Mouse (Mus musculus) limb, embryonic 15.5 days (tissue): Measurements from ENCODE around the gene Fam170b. TPM values are rescaled to one million over a fixed set of nuclear protein-coding genes. Genes with fewer than 3 reads are reported as not detected.
A peak's percentile ranks its signal among the peaks of the same experiment; 100 is the strongest.

Experiments
- ATAC-seq: fragments of 200-750 bp; cut with Nextera tagmentation; 2 replicates; pipeline ENCODE4 v1.8.0; 2017; ENCODE audit warnings: low read depth, moderate TSS enrichment; ENCODE audit not compliant: insufficient number of reproducible peaks, low FRiP score, low TSS enrichment
- H3K27ac ChIP-seq: fragments of 300-500 bp; sonication (generic); 2 replicates; pipeline ENCODE4 v1.5.1; 2015; ENCODE audit warnings: moderate library complexity, mild to moderate bottlenecking, inconsistent platforms
- H3K27me3 ChIP-seq: fragments of 300-500 bp; sonication (generic); 2 replicates; pipeline ENCODE4 v1.6.1; 2015; ENCODE audit warnings: inconsistent platforms
- H3K36me3 ChIP-seq: fragments of 300-500 bp; sonication (generic); 2 replicates; pipeline ENCODE4 v1.6.1; 2015; ENCODE audit warnings: inconsistent platforms
- H3K4me1 ChIP-seq: fragments of 300-500 bp; sonication (generic); 2 replicates; pipeline ENCODE4 v1.6.1; 2015; ENCODE audit warnings: inconsistent platforms
- H3K4me2 ChIP-seq: fragments of 300-500 bp; sonication (generic); 2 replicates; pipeline ENCODE4 v1.6.1; 2015; ENCODE audit warnings: mild to moderate bottlenecking, inconsistent platforms
- H3K4me3 ChIP-seq: fragments of 300-500 bp; sonication (generic); 2 replicates; pipeline ENCODE4 v1.5.1; 2015; ENCODE audit warnings: mild to moderate bottlenecking, inconsistent platforms
- H3K9ac ChIP-seq: fragments of 300-500 bp; sonication (generic); 2 replicates; pipeline ENCODE4 v1.6.1; 2015; ENCODE audit warnings: inconsistent platforms
- H3K9me3 ChIP-seq: fragments of 300-500 bp; sonication (generic); 2 replicates; pipeline ENCODE4 v1.6.1; 2016; ENCODE audit warnings: inconsistent platforms
- WGBS: fragments of 180-500 bp; shearing (Covaris S2); methylation state at CpG from one replicate; pipeline ENCODE4 v1.1.7; 2015; 5-methylcytosine and 5-hydroxymethylcytosine counted together
- polyA plus RNA-seq: library from polyadenylated mRNA; unstranded; fragments of >200 nt; fragmentation: Nextera tagmentation; extraction: Ambion mirVana; gene quantifications from 2 replicates; pipeline ENCODE4 v1.2.1, GENCODE M21; 2015

Gene Fam170b
- polyA plus RNA-seq, 1 experiment from 2014 or later = not detected

DNA sequence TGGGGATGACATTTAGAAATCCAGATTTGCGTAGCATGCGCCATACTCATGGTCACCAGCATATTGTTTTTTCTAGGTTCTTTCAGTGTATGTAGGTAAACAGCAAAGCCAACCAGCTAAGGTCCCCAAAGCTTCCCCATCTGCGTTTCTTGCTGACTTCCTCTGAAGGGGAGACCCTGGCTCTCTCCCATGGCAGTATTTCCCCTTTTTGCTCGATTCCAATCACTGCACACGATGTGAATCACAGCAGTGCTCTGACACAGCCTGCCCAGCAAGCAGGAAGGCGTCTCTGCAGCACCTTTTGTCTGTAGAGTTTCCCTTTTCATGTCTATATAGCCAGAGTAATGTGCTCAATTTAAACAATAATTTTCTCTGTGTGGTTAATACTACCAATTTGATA is 21.3 kb upstream of the Fam170b start:
- Histone ChIP-seq H3K9me3 (no peaks in the 10 kb centered on the region), H3K4me3 (no peak overlapping the region), H3K27ac (no peak overlapping the region), H3K36me3 (no peaks in the 10 kb centered on the region), H3K4me2 (no peak overlapping the region), H3K27me3 (no peaks in the 10 kb centered on the region), H3K9ac (no peak overlapping the region), H3K4me1 (0 out of 2 replicates have a peak, but pooled peaks cover 2% of the 10 kb centered on the region)
- ATAC-seq = no peak
- 67% methylated on average over 6 of the region's 6 CpGs for WGBS

DNA sequence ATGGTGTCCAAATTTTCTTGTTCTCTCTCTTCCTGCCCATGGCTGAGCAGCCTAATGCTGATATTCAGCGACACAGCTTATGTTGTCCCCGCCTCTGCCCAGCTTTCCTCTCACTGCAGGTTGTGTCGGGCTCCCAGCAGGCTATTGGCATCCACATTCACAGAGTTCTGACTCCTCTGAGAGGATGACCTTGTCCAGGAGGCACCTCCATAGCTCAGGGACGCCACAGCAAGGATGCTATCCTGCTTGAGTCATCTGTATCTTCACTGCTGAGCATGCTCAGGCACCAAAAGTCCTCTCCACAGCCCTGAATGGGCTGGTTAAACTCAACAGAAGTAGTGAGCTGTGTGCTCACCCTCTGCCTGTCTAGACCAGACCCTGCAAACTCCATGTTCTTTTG is 18.8 kb upstream of the Fam170b start:
- Histone ChIP-seq H3K36me3 (no peaks in the 10 kb centered on the region), H3K27ac (no peak overlapping the region), H3K9me3 (no peaks in the 10 kb centered on the region), H3K4me3 (no peak overlapping the region), H3K4me1 (0 out of 2 replicates have a peak, but pooled peaks cover 10% of the 10 kb centered on the region), H3K4me2 (no peak overlapping the region), H3K27me3 (no peaks in the 10 kb centered on the region), H3K9ac (no peak overlapping the region)
- no peak for ATAC-seq
- 77% methylated on average over 4 of the region's 4 CpGs for WGBS

DNA sequence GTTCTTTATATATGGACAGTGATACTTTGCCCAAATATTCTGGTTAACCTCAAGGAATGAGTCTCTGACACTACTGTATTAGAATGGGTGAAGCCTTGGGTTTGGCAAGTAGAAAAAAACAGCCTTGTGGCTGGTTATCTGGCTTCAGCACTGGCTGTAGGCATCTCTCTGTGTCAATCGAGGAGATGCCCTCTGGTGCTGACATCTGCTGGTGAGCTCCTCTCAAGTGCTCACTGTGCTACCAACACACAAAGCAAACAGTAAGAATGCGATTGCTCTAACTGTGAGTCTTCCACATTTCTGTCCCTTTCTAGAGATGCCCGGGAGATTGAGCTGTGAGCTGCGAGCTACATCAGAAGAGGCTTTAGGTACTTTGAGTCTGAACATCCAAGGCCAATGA is 17.2 kb upstream of the Fam170b start:
- Histone ChIP-seq H3K9me3 (no peaks in the 10 kb centered on the region), H3K9ac (no peak overlapping the region), H3K27ac (no peak overlapping the region), H3K4me2 (no peak overlapping the region), H3K4me3 (no peak overlapping the region), H3K36me3 (no peaks in the 10 kb centered on the region), H3K27me3 (no peaks in the 10 kb centered on the region), H3K4me1 (0 out of 2 replicates have a peak, but pooled peaks cover 10% of the 10 kb centered on the region)
- 72% methylated on average over 4 of the region's 4 CpGs for WGBS
- no peak for ATAC-seq

DNA sequence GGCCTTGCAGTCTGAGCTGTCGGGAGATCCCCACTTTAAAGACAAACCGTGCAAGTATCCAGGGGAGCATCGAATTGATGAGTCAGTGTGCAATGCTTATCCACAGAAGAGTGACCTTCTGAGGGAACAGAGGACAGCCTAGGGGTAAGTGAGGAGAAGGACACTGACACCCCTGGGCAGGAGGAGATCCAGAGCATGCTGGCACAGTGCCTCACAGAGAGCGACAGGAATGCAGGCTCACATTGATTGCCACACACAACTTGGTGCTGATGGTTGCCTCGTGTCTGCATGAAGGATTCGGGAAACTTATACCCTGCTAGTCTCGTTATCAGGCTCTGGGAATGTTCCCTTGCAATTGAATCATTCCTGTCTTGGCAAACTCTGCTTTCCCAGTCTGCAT is 16.5 kb upstream of the Fam170b start:
- Histone ChIP-seq H3K4me1 (0 out of 2 replicates have a peak, but pooled peaks cover 10% of the 10 kb centered on the region), H3K27ac (no peak overlapping the region), H3K27me3 (no peaks in the 10 kb centered on the region), H3K4me3 (no peak overlapping the region), H3K4me2 (no peak overlapping the region), H3K9me3 (no peaks in the 10 kb centered on the region), H3K36me3 (no peaks in the 10 kb centered on the region), H3K9ac (no peak overlapping the region)
- WGBS = 49% methylated on average over 7 of the region's 7 CpGs
- ATAC-seq = no peak

DNA sequence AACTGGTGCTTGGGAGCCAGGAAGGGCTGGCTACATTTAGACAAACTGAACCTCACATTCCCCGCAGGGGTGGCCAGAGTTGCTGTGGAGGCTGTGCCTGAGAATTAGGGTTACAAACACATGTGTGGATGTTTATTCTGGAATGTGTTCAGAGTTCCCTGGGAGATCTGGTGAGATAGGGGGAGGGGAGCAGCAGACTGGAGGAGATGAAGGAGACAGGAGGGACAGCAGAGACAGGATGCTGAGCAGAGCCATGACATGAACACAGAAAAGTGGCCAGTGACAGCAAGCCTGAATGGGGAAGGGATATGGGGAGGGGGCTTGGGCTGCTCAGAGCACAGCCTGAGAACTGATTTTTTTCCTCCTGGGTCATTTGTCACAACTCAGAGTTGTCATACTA is 14.5 kb upstream of the Fam170b start:
- Histone ChIP-seq H3K36me3 (no peaks in the 10 kb centered on the region), H3K27me3 (no peaks in the 10 kb centered on the region), H3K27ac (no peak overlapping the region), H3K9ac (no peak overlapping the region), H3K4me2 (no peak overlapping the region), H3K4me3 (no peak overlapping the region), H3K4me1 (peaks cover 12% of the 10 kb centered on the region; the same call in 1 of the 2 replicates), H3K9me3 (no peaks in the 10 kb centered on the region)
- 32% methylated on average over 1 of the region's 1 CpGs for WGBS
- no peak for ATAC-seq

DNA sequence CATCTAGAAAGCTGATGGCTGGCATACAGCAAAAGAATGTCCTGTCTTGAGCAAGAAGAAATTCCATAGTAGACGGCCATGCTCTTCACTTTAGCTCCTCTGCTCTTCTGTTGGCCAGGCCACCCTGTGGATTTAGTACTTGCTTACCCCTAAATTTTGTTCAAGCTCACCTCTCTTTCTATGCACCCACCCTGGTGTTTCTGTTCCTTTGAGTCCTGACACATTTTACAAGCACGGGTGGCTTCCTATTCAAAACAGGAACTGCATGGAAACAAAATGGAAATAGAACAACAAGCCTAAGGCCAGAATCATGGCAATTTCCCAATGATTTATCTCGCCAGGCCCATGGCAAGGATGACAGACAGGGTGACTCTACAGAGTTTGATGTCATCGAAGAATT is 10.9 kb upstream of the Fam170b start:
- Histone ChIP-seq H3K4me2 (no peak overlapping the region), H3K27ac (no peak overlapping the region), H3K9me3 (no peaks in the 10 kb centered on the region), H3K4me1 (peaks cover 35% of the 10 kb centered on the region), H3K36me3 (no peaks in the 10 kb centered on the region), H3K9ac (no peak overlapping the region), H3K27me3 (no peaks in the 10 kb centered on the region), H3K4me3 (no peak overlapping the region)
- 80% methylated on average over 4 of the region's 4 CpGs for WGBS
- no peak for ATAC-seq

DNA sequence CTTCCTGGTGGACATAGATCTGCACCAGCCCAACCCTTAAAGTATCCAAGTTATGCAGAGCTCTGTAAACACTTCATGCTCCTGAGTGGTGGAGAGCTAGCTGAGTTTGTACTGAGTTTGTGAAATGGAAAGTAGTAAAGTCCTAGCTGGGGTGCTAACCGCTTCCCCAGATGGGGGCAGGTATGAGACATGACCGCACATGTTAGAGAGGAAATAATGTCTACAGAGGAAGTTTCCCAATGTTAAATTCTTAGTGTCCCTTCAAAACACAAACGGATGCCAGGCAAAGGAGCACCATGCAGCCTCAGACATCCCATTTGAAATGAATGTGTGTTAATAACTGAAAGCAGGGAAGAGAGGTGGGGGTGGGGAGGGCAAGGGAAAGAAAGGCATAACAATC is 9.9 kb upstream of the Fam170b start:
- Histone ChIP-seq H3K4me2 (no peak overlapping the region), H3K4me1 (peaks cover 44% of the 10 kb centered on the region), H3K9ac (no peak overlapping the region), H3K27ac (no peak overlapping the region), H3K36me3 (no peaks in the 10 kb centered on the region), H3K27me3 (no peaks in the 10 kb centered on the region), H3K4me3 (no peak overlapping the region), H3K9me3 (no peaks in the 10 kb centered on the region)
- 69% methylated on average over 3 of the region's 3 CpGs for WGBS
- ATAC-seq = no peak

DNA sequence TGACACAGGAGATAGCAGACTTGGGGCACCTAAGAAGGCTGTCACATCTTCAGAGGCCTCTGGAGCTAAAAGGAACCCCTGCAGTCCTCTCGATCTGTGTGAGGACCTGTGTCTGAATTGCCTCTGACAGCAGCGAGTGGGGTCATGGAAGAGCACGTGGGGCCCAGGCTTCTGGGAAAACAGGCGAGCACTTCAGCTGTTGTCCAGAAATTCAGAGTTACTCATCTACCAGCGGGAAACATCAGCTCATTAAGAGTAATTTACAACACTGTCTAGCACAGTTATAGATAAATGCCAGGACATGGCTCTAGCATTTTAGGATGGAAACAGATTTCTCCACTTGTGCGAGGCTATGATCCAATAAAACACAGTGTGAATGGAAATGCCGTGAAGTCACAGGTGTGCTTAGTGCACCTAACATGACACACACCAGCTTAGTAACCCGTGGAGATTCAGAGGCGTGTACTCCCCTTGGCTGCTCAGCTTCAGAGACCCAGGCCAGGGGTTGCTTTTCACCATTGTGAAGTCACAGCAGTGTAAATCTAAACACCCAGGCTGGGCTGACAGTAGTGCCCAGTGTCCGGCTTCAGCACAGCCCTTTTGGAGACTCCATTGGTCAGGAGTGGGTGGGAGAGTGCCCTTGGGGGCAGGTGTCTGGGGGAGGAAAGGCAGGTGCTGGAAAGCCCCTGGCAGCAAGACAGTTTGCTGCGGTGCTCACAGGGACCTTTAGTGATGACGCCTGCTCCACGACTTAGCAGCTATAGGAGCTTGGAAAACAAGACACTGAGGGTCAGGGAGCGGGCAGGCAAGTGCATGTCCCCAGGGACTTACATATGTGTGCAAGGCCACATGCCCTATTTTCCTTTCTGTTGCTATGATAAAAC is 9.3 kb upstream of the Fam170b start:
- no peak overlapping the region for H3K4me2 ChIP-seq
- no peaks in the 10 kb centered on the region for H3K36me3 ChIP-seq
- H3K9me3 ChIP-seq = no peaks in the 10 kb centered on the region
- 42% methylated on average over 14 of the region's 14 CpGs for WGBS
- ATAC-seq = no peak
- no peak overlapping the region for H3K27ac ChIP-seq
- no peak overlapping the region for H3K4me3 ChIP-seq
- H3K27me3 ChIP-seq = no peaks in the 10 kb centered on the region
- no peak overlapping the region for H3K9ac ChIP-seq
- H3K4me1 ChIP-seq = peaks cover 39% of the 10 kb centered on the region

DNA sequence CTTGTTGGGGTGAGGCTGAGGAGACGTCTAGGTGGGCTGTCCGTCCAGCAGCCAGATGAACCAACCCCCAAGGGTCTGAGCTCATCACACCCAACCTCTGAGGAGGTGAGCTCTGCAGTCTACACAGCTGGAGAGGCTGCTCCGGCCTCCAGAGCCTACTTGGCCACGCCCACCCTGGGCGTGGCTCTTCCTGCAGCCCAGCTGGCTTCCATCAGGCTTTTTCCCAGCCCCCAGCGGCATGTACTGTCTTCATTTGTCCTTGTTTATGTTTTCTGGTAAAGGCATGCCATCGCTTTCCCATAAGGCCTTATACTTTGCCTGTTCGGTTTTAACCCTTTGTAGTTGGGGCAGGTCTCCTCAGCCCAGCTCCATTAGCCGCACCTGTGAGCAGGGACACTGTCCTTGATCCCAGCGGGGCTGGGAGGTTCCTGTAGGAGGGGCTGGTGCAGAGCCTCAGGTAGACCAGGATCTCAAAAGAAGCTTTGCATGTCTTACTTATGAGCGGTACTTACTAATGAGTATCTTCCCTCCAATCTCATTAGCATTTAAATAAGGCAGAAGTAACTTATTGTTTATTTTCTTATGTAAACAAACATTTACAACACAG is 8.2 kb upstream of the Fam170b start:
- H3K4me3 ChIP-seq = no peak overlapping the region
- no peaks in the 10 kb centered on the region for H3K9me3 ChIP-seq
- H3K36me3 ChIP-seq = no peaks in the 10 kb centered on the region
- no peaks in the 10 kb centered on the region for H3K27me3 ChIP-seq
- no peak overlapping the region for H3K9ac ChIP-seq
- H3K4me2 ChIP-seq = no peak overlapping the region
- 5% methylated on average over 11 of the region's 11 CpGs for WGBS
- no peak; the same call in 1 of the 2 replicates for ATAC-seq
- H3K4me1 ChIP-seq = peaks cover 39% of the 10 kb centered on the region
- H3K27ac ChIP-seq = no peak overlapping the region

DNA sequence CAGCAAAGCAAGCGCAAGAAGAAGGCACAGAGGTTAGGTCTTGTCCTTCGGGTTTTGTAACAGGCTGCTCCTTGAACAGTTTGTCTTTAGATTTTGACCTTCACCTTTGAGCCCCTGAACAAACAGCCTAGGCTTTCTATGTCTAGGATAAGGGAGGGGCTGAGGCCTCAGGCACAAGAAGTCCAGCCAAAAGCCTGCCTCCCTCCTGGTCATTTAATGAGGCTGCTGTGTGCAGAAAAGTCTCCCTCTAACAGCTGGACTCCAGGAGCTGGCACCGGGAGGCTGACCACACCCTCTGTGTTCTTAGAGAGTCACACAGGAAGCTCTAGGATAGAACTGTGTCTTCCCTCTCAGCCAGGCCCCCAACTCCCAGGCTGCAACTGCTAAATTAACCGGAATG is 6.6 kb upstream of the Fam170b start:
- H3K4me3 ChIP-seq = no peak overlapping the region
- no peak overlapping the region for H3K9ac ChIP-seq
- no peak overlapping the region for H3K4me2 ChIP-seq
- peaks cover 39% of the 10 kb centered on the region for H3K4me1 ChIP-seq
- 56% methylated on average over 4 of the region's 4 CpGs for WGBS
- no peaks in the 10 kb centered on the region for H3K9me3 ChIP-seq
- peak overlapping the region; percentile 83 for H3K27ac ChIP-seq
- no peaks in the 10 kb centered on the region for H3K36me3 ChIP-seq
- H3K27me3 ChIP-seq = no peaks in the 10 kb centered on the region
- ATAC-seq = no peak; the same call in 1 of the 2 replicates

DNA sequence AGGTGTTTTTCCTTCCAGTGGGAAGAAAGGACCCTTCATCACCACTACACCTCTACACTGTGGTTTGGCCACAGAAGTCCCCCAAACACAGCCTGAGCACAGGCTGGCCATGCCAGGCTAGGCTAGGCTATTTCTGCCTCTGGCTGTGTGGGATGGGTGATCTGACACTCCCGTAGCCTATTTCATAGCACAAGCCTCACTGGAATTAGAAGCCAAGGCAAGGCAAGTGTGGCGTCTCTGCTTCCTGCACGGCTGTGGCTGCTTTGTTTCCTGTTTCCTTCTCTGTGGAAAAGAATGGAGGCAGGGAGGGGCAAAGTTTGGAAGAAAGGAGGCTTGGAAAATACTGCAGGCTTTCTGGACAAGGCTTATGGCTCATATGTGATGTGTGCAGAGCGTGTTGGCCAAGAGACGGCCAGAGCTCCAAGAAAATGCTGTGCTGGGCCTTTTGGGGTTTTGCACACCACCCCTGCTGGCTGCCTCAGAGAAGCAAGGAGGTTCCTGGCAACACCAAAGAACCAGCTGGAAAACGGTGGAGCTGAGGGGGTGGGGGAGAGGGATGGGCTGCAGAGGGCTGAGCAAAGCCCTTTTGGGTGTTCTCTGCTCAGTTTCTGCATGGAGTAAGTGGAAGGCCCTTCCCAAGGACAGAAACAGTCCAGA is 5.6 kb upstream of the Fam170b start:
- Histone ChIP-seq H3K27ac (peak overlapping the region; percentile 83), H3K27me3 (no peaks in the 10 kb centered on the region), H3K36me3 (no peaks in the 10 kb centered on the region), H3K4me3 (no peak overlapping the region), H3K4me2 (no peak overlapping the region), H3K9ac (no peak overlapping the region), H3K9me3 (no peaks in the 10 kb centered on the region), H3K4me1 (peaks cover 39% of the 10 kb centered on the region)
- WGBS = 33% methylated on average over 6 of the region's 6 CpGs
- ATAC-seq = no peak; the same call in 1 of the 2 replicates

DNA sequence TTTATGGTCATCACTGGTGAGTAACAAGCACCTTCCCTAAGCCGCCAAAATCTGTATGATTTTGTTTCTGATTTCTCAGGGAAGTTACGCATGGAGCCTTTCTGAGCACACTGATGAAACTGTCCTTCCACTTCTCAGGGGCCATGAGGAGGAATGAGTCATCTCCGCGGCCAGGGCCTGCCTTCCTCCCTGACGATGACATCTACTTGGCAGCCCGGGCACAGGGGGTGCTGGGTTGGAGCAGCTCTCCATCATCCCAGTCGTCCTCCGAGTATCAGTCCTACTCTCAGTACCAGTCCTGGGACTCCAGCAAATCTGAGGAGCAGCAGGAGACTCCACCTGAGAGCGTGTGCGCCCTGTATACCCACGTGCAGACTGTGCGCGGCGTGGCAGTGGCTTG is 1.4 kb downstream of the Fam170b start:
- 82% methylated on average over 14 of the region's 14 CpGs for WGBS

More for the DNA sequence above, 1.4 kb downstream of the Fam170b start:
- Histone ChIP-seq H3K9me3 (no peaks in the 10 kb centered on the region), H3K4me3 (no peak overlapping the region), H3K36me3 (no peaks in the 10 kb centered on the region), H3K4me2 (no peak overlapping the region), H3K27me3 (0 out of 2 replicates have a peak, but pooled peaks cover 6% of the 10 kb centered on the region), H3K4me1 (no peaks in the 10 kb centered on the region), H3K9ac (no peak overlapping the region), H3K27ac (no peak overlapping the region)
- no peak for ATAC-seq
